Mouse (Mus musculus): ENCODE data around the gene B4galt1. TPM values are rescaled to one million over a fixed set of nuclear protein-coding genes. Genes with fewer than 3 reads are reported as not detected.

B4galt1 gene
- total RNA-seq, 2 experiments from 2014 or later = 6.8 to 7.0 TPM

GRCm38 (mm10) chr4:40757157-40757779 is 96.5 kb downstream of the B4galt1 start:
- DNase-seq (ENCODE audit: extremely low spot score in 1 of 2, low spot score in 2 of 2) = peak in 1 of 2 experiments; percentile 45
- intact Hi-C loops (cut with DNase I) = no loop called here

Small RNAs within 50 kb of the gene (microRNA-seq; reads per million reads assigned to microRNA genes)
- gene Gm24112 = not detected
- not detected for gene Gm25931
- gene Mir5123 = not detected

Other genes with a start within 250 kb of the B4galt1 start
- gene Aptx, start 150.8 kb downstream of the B4galt1 start, total RNA-seq (2021) = 10 to 100 TPM; 28.9 to 30.1 TPM
- 100 to 1,000 TPM; 341 to 351 TPM for gene Dnaja1, start 131.9 kb downstream of the B4galt1 start, total RNA-seq (2021)
- gene Smu1, start 96.1 kb downstream of the B4galt1 start, total RNA-seq (2021) = 10 to 100 TPM; 43.5 to 49.4 TPM
- not detected for gene Spink4, start 66.0 kb upstream of the B4galt1 start, total RNA-seq (2021)
- gene Bag1, start 94.3 kb upstream of the B4galt1 start, total RNA-seq (2021) = 100 to 1,000 TPM; 167 to 168 TPM
- gene Chmp5, start 94.4 kb upstream of the B4galt1 start, total RNA-seq (2021) = 10 to 100 TPM; 66.9 to 71.9 TPM
- gene Nfx1, start 116.9 kb upstream of the B4galt1 start, total RNA-seq (2021) = 10 to 100 TPM; 58.8 to 59.4 TPM
- gene Aqp7, start 194.1 kb upstream of the B4galt1 start, total RNA-seq (2021) = not detected
- gene Aqp3, start 244.2 kb upstream of the B4galt1 start, total RNA-seq (2021) = not detected